Mouse (Mus musculus): ENCODE measurements around the gene Stra8. TPM values are rescaled to one million over a fixed set of nuclear protein-coding genes. Genes with fewer than 3 reads are reported as not detected.

The Stra8 gene
- polyA plus RNA-seq (2014; fragmentation: Nextera tagmentation; extraction: Ambion mirVana), result not detected in 2 replicates

- Histone ChIP-seq H3K9me3 (ENCODE audit: control insufficient read depth, low read length) (no peaks in the 10 kb centered on the region), H3K4me2 (no peak within 1 kb of the TSS), H3K4me3 (ENCODE audit: low read depth, low read length) (no peak within 1 kb of the TSS), H3K27me3 (replicated peaks; ENCODE audit: control insufficient read depth, insufficient read depth, low read length) (no peaks in the 10 kb centered on the region), H3K36me3 (ENCODE audit: control insufficient read depth, insufficient read depth, low read length) (no peaks in the 10 kb centered on the region), H3K9ac (ENCODE audit: low read depth, low read length) (no peak within 1 kb of the TSS), H3K27ac (ENCODE audit: low read depth, low read length) (no peak within 1 kb of the TSS), H3K4me1 (replicated peaks; ENCODE audit: control insufficient read depth, insufficient read depth, low read length) (0 out of 2 replicates have a peak, but pooled peaks cover 3% of the 10 kb centered on the region)
- no peak for DNase-seq (ENCODE audit: low spot score)
- ATAC-seq (replicated peaks; ENCODE audit: low FRiP score), result no peak
- 50% methylated on average over 10 of the region's 10 CpGs for WGBS
Observed at GRCm38 (mm10) chr6:34919956-34920355, at the start of gene Stra8. Stra8 (plus strand) TSS chr6:34920163.

GRCm38 (mm10) chr6:34870724-34871123 is 49.2 kb upstream of the Stra8 start:
- H3K9ac ChIP-seq (ENCODE audit: low read depth, low read length), result no peak overlapping the region
- ATAC-seq (replicated peaks; ENCODE audit: low FRiP score) (no peak), DNase-seq (ENCODE audit: low spot score) (no peak)
- H3K27ac ChIP-seq (ENCODE audit: low read depth, low read length), result peak overlapping the region; percentile 92; the same call in 1 of the 2 replicates
- H3K4me3 ChIP-seq (ENCODE audit: low read depth, low read length), result no peak overlapping the region
- no peaks in the 10 kb centered on the region for H3K27me3 ChIP-seq (replicated peaks; ENCODE audit: control insufficient read depth, insufficient read depth, low read length)
- H3K36me3 ChIP-seq (ENCODE audit: control insufficient read depth, insufficient read depth, low read length), result peaks cover 4% of the 10 kb centered on the region; the same call in 1 of the 2 replicates
- H3K9me3 ChIP-seq (ENCODE audit: control insufficient read depth, low read length), result no peaks in the 10 kb centered on the region
- no peak overlapping the region for H3K4me2 ChIP-seq
- 76% methylated on average over 5 of the region's 5 CpGs for WGBS
- peaks cover 57% of the 10 kb centered on the region for H3K4me1 ChIP-seq (replicated peaks; ENCODE audit: control insufficient read depth, insufficient read depth, low read length)

DNA sequence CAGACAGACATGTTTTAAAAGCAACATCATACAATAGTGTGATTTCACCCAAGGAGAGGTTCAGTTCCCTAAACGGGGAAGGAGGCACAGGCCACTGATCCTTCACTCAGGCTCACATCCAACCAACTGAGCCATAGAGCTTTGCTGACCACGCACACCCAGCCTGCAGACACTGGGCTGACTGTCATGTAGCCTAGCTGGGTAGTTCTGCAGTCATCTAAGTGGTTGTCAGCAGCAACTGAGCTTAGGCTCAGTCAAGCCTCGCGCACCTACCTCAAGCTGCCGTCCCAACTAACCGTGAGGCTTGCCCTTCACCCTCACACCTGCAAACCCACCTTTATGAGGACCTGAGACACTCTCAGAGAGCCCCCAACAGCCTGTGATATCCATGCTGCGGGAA is 48.0 kb upstream of the Stra8 start:
- H3K9me3 ChIP-seq (ENCODE audit: control insufficient read depth, low read length), result no peaks in the 10 kb centered on the region
- peaks cover 61% of the 10 kb centered on the region for H3K4me1 ChIP-seq (replicated peaks; ENCODE audit: control insufficient read depth, insufficient read depth, low read length)
- no peak overlapping the region for H3K27ac ChIP-seq (ENCODE audit: low read depth, low read length)
- no peak overlapping the region for H3K9ac ChIP-seq (ENCODE audit: low read depth, low read length)
- WGBS, result 85% methylated on average over 7 of the region's 7 CpGs
- H3K27me3 ChIP-seq (replicated peaks; ENCODE audit: control insufficient read depth, insufficient read depth, low read length), result no peaks in the 10 kb centered on the region
- H3K4me3 ChIP-seq (ENCODE audit: low read depth, low read length), result no peak overlapping the region
- no peak for ATAC-seq (replicated peaks; ENCODE audit: low FRiP score)
- no peak for DNase-seq (ENCODE audit: low spot score)
- H3K4me2 ChIP-seq, result no peak overlapping the region
- peaks cover 4% of the 10 kb centered on the region; the same call in 1 of the 2 replicates for H3K36me3 ChIP-seq (ENCODE audit: control insufficient read depth, insufficient read depth, low read length)

GRCm38 (mm10) chr6:34872871-34873270 is 47.1 kb upstream of the Stra8 start:
- Histone ChIP-seq H3K4me3 (ENCODE audit: low read depth, low read length) (no peak overlapping the region), H3K4me1 (replicated peaks; ENCODE audit: control insufficient read depth, insufficient read depth, low read length) (peaks cover 59% of the 10 kb centered on the region), H3K27ac (ENCODE audit: low read depth, low read length) (no peak overlapping the region; the same call in 1 of the 2 replicates), H3K9ac (ENCODE audit: low read depth, low read length) (no peak overlapping the region), H3K4me2 (no peak overlapping the region), H3K36me3 (ENCODE audit: control insufficient read depth, insufficient read depth, low read length) (peaks cover 4% of the 10 kb centered on the region; the same call in 1 of the 2 replicates), H3K27me3 (replicated peaks; ENCODE audit: control insufficient read depth, insufficient read depth, low read length) (no peaks in the 10 kb centered on the region), H3K9me3 (ENCODE audit: control insufficient read depth, low read length) (no peaks in the 10 kb centered on the region)
- 84% methylated on average over 10 of the region's 10 CpGs for WGBS
- ATAC-seq (replicated peaks; ENCODE audit: low FRiP score) (no peak), DNase-seq (ENCODE audit: low spot score) (no peak)

- Histone ChIP-seq H3K27me3 (replicated peaks; ENCODE audit: control insufficient read depth, insufficient read depth, low read length) (no peaks in the 10 kb centered on the region), H3K27ac (ENCODE audit: low read depth, low read length) (peak overlapping the region; percentile 94), H3K9me3 (ENCODE audit: control insufficient read depth, low read length) (no peaks in the 10 kb centered on the region), H3K9ac (ENCODE audit: low read depth, low read length) (peak overlapping the region; percentile 85), H3K4me2 (peak overlapping the region; percentile 85), H3K36me3 (ENCODE audit: control insufficient read depth, insufficient read depth, low read length) (peaks cover 4% of the 10 kb centered on the region; the same call in 1 of the 2 replicates), H3K4me3 (ENCODE audit: low read depth, low read length) (peak overlapping the region; percentile 30), H3K4me1 (replicated peaks; ENCODE audit: control insufficient read depth, insufficient read depth, low read length) (peaks cover 55% of the 10 kb centered on the region)
- 25% methylated on average over 21 of the region's 21 CpGs for WGBS
- peak; percentile 62 for DNase-seq (ENCODE audit: low spot score)
- peak; percentile 30 for ATAC-seq (replicated peaks; ENCODE audit: low FRiP score)
Observed at GRCm38 (mm10) chr6:34874101-34874921, 45.7 kb upstream of the Stra8 start.

DNA sequence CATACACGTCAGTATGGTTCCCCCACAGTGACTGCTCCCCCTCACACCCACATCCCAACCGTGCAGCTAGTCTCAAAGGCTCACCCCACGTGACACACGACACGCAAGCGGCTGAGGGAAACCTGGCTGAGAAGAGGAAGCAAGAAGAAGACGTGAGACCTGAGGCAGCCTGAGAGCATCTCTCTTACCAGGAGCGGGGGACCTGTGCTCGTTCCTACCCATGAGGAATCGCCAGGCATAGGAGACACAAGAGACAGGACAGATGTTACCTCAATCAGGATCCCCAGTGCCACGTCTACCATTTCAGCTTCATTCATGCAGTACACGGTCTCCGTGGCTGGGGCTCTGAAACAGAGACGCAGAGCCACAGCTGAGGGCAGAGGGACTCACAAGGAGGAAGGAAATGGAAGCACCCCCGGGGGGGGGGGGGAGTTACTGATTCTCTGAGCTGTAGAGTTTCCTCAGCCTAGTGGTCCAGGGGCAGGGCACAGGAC is 44.6 kb upstream of the Stra8 start:
- ATAC-seq (replicated peaks; ENCODE audit: low FRiP score) (no peak), DNase-seq (ENCODE audit: low spot score) (no peak)
- Histone ChIP-seq H3K36me3 (ENCODE audit: control insufficient read depth, insufficient read depth, low read length) (peaks cover 10% of the 10 kb centered on the region), H3K4me2 (peak overlapping the region; percentile 85), H3K4me3 (ENCODE audit: low read depth, low read length) (peak overlapping the region; percentile 30), H3K9me3 (ENCODE audit: control insufficient read depth, low read length) (no peaks in the 10 kb centered on the region), H3K4me1 (replicated peaks; ENCODE audit: control insufficient read depth, insufficient read depth, low read length) (peaks cover 45% of the 10 kb centered on the region), H3K27ac (ENCODE audit: low read depth, low read length) (peak overlapping the region; percentile 94), H3K27me3 (replicated peaks; ENCODE audit: control insufficient read depth, insufficient read depth, low read length) (no peaks in the 10 kb centered on the region), H3K9ac (ENCODE audit: low read depth, low read length) (peak overlapping the region; percentile 85)
- 49% methylated on average over 15 of the region's 15 CpGs for WGBS

DNA sequence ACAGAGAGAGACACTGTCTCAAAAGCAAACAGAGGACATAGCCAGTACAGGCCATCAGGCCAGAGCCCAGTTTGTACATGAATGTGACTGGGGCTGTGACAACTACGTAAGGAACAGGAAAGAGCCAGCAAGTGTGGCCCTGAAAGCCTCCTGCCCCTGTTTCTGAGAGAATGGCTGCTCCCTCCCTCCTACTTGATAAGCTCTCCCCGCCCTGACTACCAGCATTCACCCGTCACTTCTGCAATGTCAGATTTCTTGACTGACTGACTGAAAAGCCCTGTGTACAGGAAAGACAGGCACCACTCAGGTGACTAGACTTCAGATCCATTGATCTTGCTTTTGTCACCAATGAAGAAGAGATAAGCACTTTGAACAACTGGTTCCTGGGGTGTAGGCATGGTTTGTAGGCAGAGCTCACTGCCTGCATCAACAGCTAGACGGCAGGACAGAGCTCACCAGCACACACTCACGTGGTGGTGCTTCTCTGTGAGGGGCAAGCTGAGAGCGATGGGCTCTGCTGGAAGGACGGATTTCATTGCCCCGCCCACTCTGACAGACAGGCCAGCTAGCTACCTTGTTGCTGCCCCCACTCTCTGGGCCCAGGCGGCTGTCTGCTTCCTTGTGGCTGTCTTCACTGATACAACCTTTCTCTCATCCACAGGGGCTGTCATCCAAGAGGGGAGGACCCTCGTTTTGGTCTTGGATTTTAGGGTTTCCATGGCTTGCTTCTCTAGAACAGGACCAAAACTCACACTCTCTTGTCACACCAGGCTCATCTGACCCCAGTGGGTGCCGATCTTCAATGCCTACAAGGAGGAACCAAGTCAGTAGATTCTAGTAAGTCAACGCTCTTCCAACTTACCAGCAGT is 43.8 kb upstream of the Stra8 start:
- H3K4me3 ChIP-seq (ENCODE audit: low read depth, low read length), result peak overlapping the region; percentile 71
- peak overlapping the region; percentile 85 for H3K4me2 ChIP-seq
- H3K4me1 ChIP-seq (replicated peaks; ENCODE audit: control insufficient read depth, insufficient read depth, low read length), result peaks cover 40% of the 10 kb centered on the region
- H3K9me3 ChIP-seq (ENCODE audit: control insufficient read depth, low read length), result no peaks in the 10 kb centered on the region
- peak overlapping the region; percentile 94 for H3K27ac ChIP-seq (ENCODE audit: low read depth, low read length)
- H3K36me3 ChIP-seq (ENCODE audit: control insufficient read depth, insufficient read depth, low read length), result peaks cover 15% of the 10 kb centered on the region
- ATAC-seq (replicated peaks; ENCODE audit: low FRiP score), result peak; percentile 53
- peak overlapping the region; percentile 85 for H3K9ac ChIP-seq (ENCODE audit: low read depth, low read length)
- no peaks in the 10 kb centered on the region for H3K27me3 ChIP-seq (replicated peaks; ENCODE audit: control insufficient read depth, insufficient read depth, low read length)
- no peak for DNase-seq (ENCODE audit: low spot score)
- 19% methylated on average over 12 of the region's 12 CpGs for WGBS

DNA sequence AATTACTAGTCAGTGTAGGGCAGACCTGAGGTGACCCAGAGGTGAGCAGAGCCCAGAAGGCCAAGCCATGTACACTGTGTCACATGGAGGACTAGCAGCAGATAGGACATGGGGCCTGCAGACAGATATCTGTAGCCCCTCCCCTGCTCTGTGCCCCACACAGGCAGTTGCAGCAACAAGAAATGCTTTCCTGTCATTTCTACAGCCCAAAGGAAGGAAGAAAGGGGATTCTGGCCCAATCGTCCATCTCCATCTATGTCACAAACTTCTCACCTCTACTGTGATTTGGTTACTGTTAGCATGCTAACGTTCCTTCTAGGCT is 43.2 kb upstream of the Stra8 start:
- peak; percentile 50 for DNase-seq (ENCODE audit: low spot score)
- 12% methylated on average over 2 of the region's 2 CpGs for WGBS
- H3K27ac ChIP-seq (ENCODE audit: low read depth, low read length), result peak overlapping the region; percentile 94
- ATAC-seq (replicated peaks; ENCODE audit: low FRiP score), result peak; percentile 72
- H3K27me3 ChIP-seq (replicated peaks; ENCODE audit: control insufficient read depth, insufficient read depth, low read length), result no peaks in the 10 kb centered on the region
- H3K9ac ChIP-seq (ENCODE audit: low read depth, low read length), result peak overlapping the region; percentile 85
- H3K4me1 ChIP-seq (replicated peaks; ENCODE audit: control insufficient read depth, insufficient read depth, low read length), result peaks cover 40% of the 10 kb centered on the region
- peak overlapping the region; percentile 85 for H3K4me2 ChIP-seq
- peaks cover 17% of the 10 kb centered on the region for H3K36me3 ChIP-seq (ENCODE audit: control insufficient read depth, insufficient read depth, low read length)
- peak overlapping the region; percentile 71 for H3K4me3 ChIP-seq (ENCODE audit: low read depth, low read length)
- no peaks in the 10 kb centered on the region for H3K9me3 ChIP-seq (ENCODE audit: control insufficient read depth, low read length)
